ENCODE assay signal across 16 mouse cellular contexts in genomic region chr2:32890280-32890679, GRCm38 (mm10). TPM values are rescaled to one million over a fixed set of nuclear protein-coding genes. Genes with fewer than 3 reads are reported as not detected.
A peak's percentile ranks its signal among the peaks of the same experiment; 100 is the strongest.
DNase-seq lines count a peak whose midpoint lies in the region; ATAC-seq lines count a peak whose summit lies in the region.
"Had no signal": no experiment of that assay in that cellular context is flagged by ENCODE, and none has a peak within 500 bp of the region (broad histone marks: within the 10 kb centered on the region; RNA-seq: fewer than 3 reads in every experiment).

No protein-coding gene starts in this region.

- peaks cover 27% of the 10 kb centered on the region for H3K36me3 ChIP-seq in heart, embryonic 13.5 days
- H3K36me3 ChIP-seq in embryonic facial prominence, embryonic 10.5 days (replicated peaks) = peaks cover 26% of the 10 kb centered on the region
- H3K36me3 ChIP-seq in midbrain, embryonic 14.5 days (ENCODE audit: control insufficient read depth, insufficient read depth, low read length) = no peaks in the 10 kb centered on the region
- H3K36me3 ChIP-seq: liver, embryonic 12.5 days; neural tube, embryonic 15.5 days had no signal

- intact Hi-C loops in heart, postnatal 36 days (cut with DNase I) = no loop called here

- peak overlapping the region; percentile 98 for H3K27ac ChIP-seq in heart, embryonic 13.5 days (replicated peaks)
- H3K27ac ChIP-seq in embryonic facial prominence, embryonic 10.5 days (replicated peaks) = peak overlapping the region; percentile 90; the same call in 1 of the 2 replicates
- H3K27ac ChIP-seq in midbrain, embryonic 14.5 days (replicated peaks; ENCODE audit: low read depth, low read length) = no peak overlapping the region
- H3K27ac ChIP-seq: liver, embryonic 12.5 days had no signal

- no peaks in the 10 kb centered on the region for H3K27me3 ChIP-seq in heart, embryonic 13.5 days (replicated peaks)
- H3K27me3 ChIP-seq in embryonic facial prominence, embryonic 10.5 days (replicated peaks; ENCODE audit: low read depth, poor library complexity, severe bottlenecking) = no peaks in the 10 kb centered on the region
- no peaks in the 10 kb centered on the region for H3K27me3 ChIP-seq in midbrain, embryonic 14.5 days (ENCODE audit: control insufficient read depth, insufficient read depth, low read length)
- H3K27me3 ChIP-seq: liver, embryonic 12.5 days; neural tube, embryonic 15.5 days had no signal

- ATAC-seq in heart, embryonic 13.5 days (ENCODE audit: extremely low read depth, insufficient number of reproducible peaks, low FRiP score, low TSS enrichment) = no peak
- no peak for ATAC-seq in midbrain, embryonic 14.5 days (ENCODE audit: low FRiP score, low TSS enrichment)
- ATAC-seq: forebrain, embryonic 16.5 days; intestine, embryonic 16.5 days; liver, embryonic 12.5 days had no signal

- H3K4me1 ChIP-seq in heart, embryonic 13.5 days = peaks cover 90% of the 10 kb centered on the region
- peaks cover 69% of the 10 kb centered on the region for H3K4me1 ChIP-seq in embryonic facial prominence, embryonic 10.5 days
- no peaks in the 10 kb centered on the region for H3K4me1 ChIP-seq in midbrain, embryonic 14.5 days (ENCODE audit: control insufficient read depth, insufficient read depth, low read length)

- no peak overlapping the region for H3K4me3 ChIP-seq in heart, embryonic 13.5 days
- no peak overlapping the region for H3K4me3 ChIP-seq in embryonic facial prominence, embryonic 10.5 days
- H3K4me3 ChIP-seq in midbrain, embryonic 14.5 days (replicated peaks; ENCODE audit: low read depth, low read length) = no peak overlapping the region
- H3K4me3 ChIP-seq: hindbrain, embryonic 10.5 days; liver, embryonic 12.5 days; neural tube, embryonic 15.5 days had no signal

- H3K4me2 ChIP-seq in heart, embryonic 13.5 days = no peak overlapping the region
- no peak overlapping the region for H3K4me2 ChIP-seq in midbrain, embryonic 14.5 days (ENCODE audit: low read length)
- H3K4me2 ChIP-seq: liver, embryonic 12.5 days; neural tube, embryonic 15.5 days had no signal

- 76% methylated on average over 3 of the region's 3 CpGs for WGBS in heart, embryonic 13.5 days
- 79% methylated on average over 3 of the region's 3 CpGs for WGBS in embryonic facial prominence, embryonic 10.5 days
- WGBS in midbrain, embryonic 14.5 days = 79% methylated on average over 3 of the region's 3 CpGs

- H3K9ac ChIP-seq in heart, embryonic 13.5 days = 0 out of 2 replicates have a peak overlapping the region, but pooled peaks have one; percentile 82
- no peak overlapping the region for H3K9ac ChIP-seq in midbrain, embryonic 14.5 days (replicated peaks; ENCODE audit: low read length)
- H3K9ac ChIP-seq: liver, embryonic 12.5 days; neural tube, embryonic 15.5 days had no signal

- no peak for DNase-seq in heart, postnatal 36 days
- peak; percentile 46 for DNase-seq in CD4-positive helper T cell, adult 2 months (ENCODE audit: low read depth, low spot score)
- DNase-seq in embryonic facial prominence, embryonic 10.5 days (ENCODE audit: low spot score) = no peak
- DNase-seq in naive thymus-derived CD4-positive, alpha-beta T cell, adult 2 months (ENCODE audit: low read depth) = peak; percentile 42
- DNase-seq in adrenal gland, postnatal 25 days = no peak
- DNase-seq in midbrain, embryonic 14.5 days = no peak
- DNase-seq: cerebellum, adult 2 months; gastrocnemius, postnatal 14 days; kidney, postnatal 25 days; lung, postnatal 36 days had no signal

- no peaks in the 10 kb centered on the region for H3K9me3 ChIP-seq in heart, embryonic 13.5 days
- no peaks in the 10 kb centered on the region for H3K9me3 ChIP-seq in embryonic facial prominence, embryonic 10.5 days
- no peaks in the 10 kb centered on the region for H3K9me3 ChIP-seq in midbrain, embryonic 14.5 days (ENCODE audit: control insufficient read depth, low read length)
- H3K9me3 ChIP-seq: hindbrain, embryonic 10.5 days; liver, embryonic 12.5 days; neural tube, embryonic 15.5 days had no signal

RNA-seq across cellular contexts. Expression of gene Fam129b, which starts 14.4 kb away (rescaled TPM):
- 46.4 and 47.1 TPM in 2 replicates for polyA plus RNA-seq in heart, embryonic 13.5 days (2015; fragmentation: Nextera tagmentation; extraction: Ambion mirVana)
- 10 to 100 TPM; 22.5 to 26.9 TPM for total RNA-seq in heart, postnatal 36 days (2021)
- 43.9 and 46.4 TPM in 2 replicates for polyA plus RNA-seq in embryonic facial prominence, embryonic 10.5 days (2016; fragmentation: Nextera tagmentation; extraction: Ambion mirVana)
- 14.0 and 15.2 TPM in 2 replicates for total RNA-seq in adrenal gland, postnatal 25 days (2021)
- polyA plus RNA-seq in midbrain, embryonic 14.5 days (2014; fragmentation: Nextera tagmentation; extraction: Ambion mirVana) = 13.6 and 19.8 TPM in 2 replicates

RNA-seq across cellular contexts. Expression of gene Stxbp1, which starts 43.2 kb away (rescaled TPM):
- 23.6 and 24.8 TPM in 2 replicates for polyA plus RNA-seq in heart, embryonic 13.5 days (2015; fragmentation: Nextera tagmentation; extraction: Ambion mirVana)
- 10 to 100 TPM; 10.1 to 14.3 TPM for total RNA-seq in heart, postnatal 36 days (2021)
- polyA plus RNA-seq in embryonic facial prominence, embryonic 10.5 days (2016; fragmentation: Nextera tagmentation; extraction: Ambion mirVana) = 24.4 and 25.1 TPM in 2 replicates
- total RNA-seq in adrenal gland, postnatal 25 days (2021) = 15.6 and 22.2 TPM in 2 replicates
- 240 and 245 TPM in 2 replicates for polyA plus RNA-seq in midbrain, embryonic 14.5 days (2014; fragmentation: Nextera tagmentation; extraction: Ambion mirVana)

Comparison
In these comparisons a context has a peak if more than half of its experiments do, and no peak if none do; other contexts are left out.
1. DNase-seq: peak in CD4-positive helper T cell, adult 2 months (single experiment) and naive thymus-derived CD4-positive, alpha-beta T cell, adult 2 months (single experiment); none in heart, postnatal 36 days (0 of 2), embryonic facial prominence, embryonic 10.5 days (single experiment), adrenal gland, postnatal 25 days (single experiment) and midbrain, embryonic 14.5 days (single experiment).